Mouse (Mus musculus) liver, postnatal 0 days (tissue): ENCODE data around the gene Tgfb1i1.

Experiments
- CTCF ChIP-seq: sonication (generic); IDR thresholded peaks from 2 replicates; pipeline ENCODE4 v1.5.1; 2016; ENCODE audit warnings: antibody characterized with exemption, low read depth
- EP300 ChIP-seq: IDR thresholded peaks from 2 replicates; pipeline ENCODE4 v1.6.1; 2016; ENCODE audit warnings: antibody characterized with exemption, low read depth, mild to moderate bottlenecking

- TF ChIP-seq CTCF (no peak), EP300 (no peak)
Observed at GRCm38 (mm10) chr7:128298481-128299342, 52.1 kb downstream of the Tgfb1i1 start.
